Mouse (Mus musculus): ENCODE data around the gene Nim1k. TPM values are rescaled to one million over a fixed set of nuclear protein-coding genes. Genes with fewer than 3 reads are reported as not detected.
A peak's percentile ranks its signal among the peaks of the same experiment; 100 is the strongest.
"Not testable (repeated sequence)": the region's sequence is repeated elsewhere in the genome, so short reads cannot be mapped to it uniquely, and the experiment has no call there.

The Nim1k gene
- polyA plus RNA-seq, 1 experiment from 2014 or later = 0.91 TPM

DNA sequence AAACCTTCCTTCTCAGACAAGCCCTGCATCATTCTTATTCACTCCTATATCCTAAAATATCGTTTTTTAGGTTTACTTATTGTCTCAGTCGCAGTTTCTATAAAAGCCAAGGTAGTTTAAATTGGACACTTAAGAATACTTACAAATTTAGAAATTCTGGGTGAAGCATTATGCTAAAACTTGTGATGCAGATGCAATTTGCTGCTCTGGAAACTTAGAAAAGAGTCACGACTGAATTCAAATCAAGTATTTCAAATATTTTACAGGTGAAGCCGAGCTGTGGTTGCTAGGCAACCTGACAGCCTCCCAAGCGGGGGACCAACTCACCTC, 66.0 kb downstream of the Nim1k start:
- 10% methylated on average over 5 of the region's 5 CpGs for WGBS
- Histone ChIP-seq H3K27ac (ENCODE audit: low read depth) (no peak overlapping the region), H3K4me1 (ENCODE audit: insufficient read depth) (peaks cover 6% of the 10 kb centered on the region), H3K9ac (no peak overlapping the region), H3K36me3 (ENCODE audit: insufficient read depth) (no peaks in the 10 kb centered on the region; the same call in 1 of the 2 replicates), H3K27me3 (ENCODE audit: insufficient read depth, low read length) (no peaks in the 10 kb centered on the region), H3K4me3 (ENCODE audit: low read depth, low read length) (peak overlapping the region; percentile 93), H3K4me2 (peak overlapping the region; percentile 61), H3K9me3 (ENCODE audit: low read depth, low read length) (no peaks in the 10 kb centered on the region)
- ATAC-seq (ENCODE audit: insufficient read depth) (no peak), DNase-seq (no peak)
- TF ChIP-seq CTCF (IDR thresholded peaks at IDR 0.05; ENCODE audit: low read depth) = no peak

DNA sequence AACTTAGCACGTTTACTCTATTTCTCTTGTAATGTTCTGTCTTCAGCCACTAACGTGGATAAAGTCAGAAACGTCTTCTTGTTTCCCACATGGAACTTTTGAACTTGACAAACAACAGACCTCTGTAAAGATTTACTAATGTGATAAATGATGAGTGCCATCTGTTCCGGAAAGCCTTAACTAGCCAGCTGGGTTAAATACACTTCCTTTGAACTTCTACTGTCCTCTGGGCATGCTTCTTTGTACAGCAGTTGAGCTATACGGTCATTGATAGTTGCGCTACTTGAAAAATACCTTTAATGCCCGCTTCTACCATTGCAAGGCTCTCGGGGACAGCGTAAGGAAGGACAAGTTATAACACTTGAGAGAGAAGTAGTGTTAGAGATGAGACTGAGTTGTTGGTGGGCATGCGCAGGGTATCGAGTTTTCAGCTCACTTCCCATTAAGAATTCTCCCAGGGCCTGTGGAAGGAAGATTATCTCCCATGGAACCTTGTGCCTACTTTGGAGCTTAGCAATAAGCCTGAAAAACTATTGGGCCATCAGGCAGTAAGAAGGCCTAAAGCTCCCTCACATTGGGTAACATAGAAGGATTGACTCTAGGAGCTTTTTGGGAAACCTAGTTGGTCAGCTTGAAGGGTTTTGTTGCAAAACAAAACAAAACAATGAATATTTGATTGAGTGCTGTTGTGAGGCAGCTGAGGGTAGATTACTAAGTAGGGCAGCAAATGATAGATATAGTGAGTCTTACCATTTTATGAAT, 71.1 kb downstream of the Nim1k start:
- H3K9me3 ChIP-seq (ENCODE audit: low read depth, low read length) = no peaks in the 10 kb centered on the region
- TF ChIP-seq CTCF (IDR thresholded peaks at IDR 0.05; ENCODE audit: low read depth) = no peak
- H3K9ac ChIP-seq = no peak overlapping the region
- H3K4me3 ChIP-seq (ENCODE audit: low read depth, low read length) = no peak overlapping the region
- H3K4me1 ChIP-seq (ENCODE audit: insufficient read depth) = peaks cover 5% of the 10 kb centered on the region; the same call in 1 of the 2 replicates
- peak; percentile 80 for DNase-seq
- no peaks in the 10 kb centered on the region for H3K36me3 ChIP-seq (ENCODE audit: insufficient read depth)
- H3K27me3 ChIP-seq (ENCODE audit: insufficient read depth, low read length) = no peaks in the 10 kb centered on the region
- H3K4me2 ChIP-seq = no peak overlapping the region
- 55% methylated on average over 11 of the region's 11 CpGs for WGBS
- peak; percentile 60; the same call in 1 of the 2 replicates for ATAC-seq (ENCODE audit: insufficient read depth)
- H3K27ac ChIP-seq (ENCODE audit: low read depth) = peak overlapping the region; percentile 33; the same call in 1 of the 2 replicates

DNA sequence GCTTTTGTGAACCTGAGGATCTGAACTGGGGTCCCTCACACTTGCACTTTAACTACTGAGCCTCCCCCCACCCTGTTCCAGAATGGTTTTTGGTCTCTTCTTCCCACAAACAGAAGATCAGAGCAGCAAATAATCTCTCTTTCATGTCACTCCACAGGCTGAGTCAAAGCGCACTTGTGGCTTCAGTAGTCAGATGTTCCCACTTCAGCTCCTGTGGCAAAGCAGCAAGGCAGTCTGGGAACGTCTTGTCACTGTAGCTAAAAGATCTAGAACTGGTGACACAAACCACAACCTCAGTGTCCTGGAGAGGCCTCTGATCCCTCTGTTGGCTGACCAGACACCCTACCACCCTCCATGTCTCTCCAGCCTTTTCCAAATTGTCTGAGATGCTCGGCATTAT, 74.5 kb downstream of the Nim1k start:
- no peaks in the 10 kb centered on the region for H3K9me3 ChIP-seq (ENCODE audit: low read depth, low read length)
- H3K4me2 ChIP-seq = no peak overlapping the region
- no peaks in the 10 kb centered on the region for H3K27me3 ChIP-seq (ENCODE audit: insufficient read depth, low read length)
- ATAC-seq (ENCODE audit: insufficient read depth) (no peak), DNase-seq (no peak)
- peaks cover 5% of the 10 kb centered on the region; the same call in 1 of the 2 replicates for H3K4me1 ChIP-seq (ENCODE audit: insufficient read depth)
- WGBS = 55% methylated on average over 3 of the region's 3 CpGs
- no peak overlapping the region for H3K9ac ChIP-seq
- no peak overlapping the region for H3K27ac ChIP-seq (ENCODE audit: low read depth)
- TF ChIP-seq CTCF (IDR thresholded peaks at IDR 0.05; ENCODE audit: low read depth) = no peak
- no peak overlapping the region for H3K4me3 ChIP-seq (ENCODE audit: low read depth, low read length)
- no peaks in the 10 kb centered on the region for H3K36me3 ChIP-seq (ENCODE audit: insufficient read depth)

DNA sequence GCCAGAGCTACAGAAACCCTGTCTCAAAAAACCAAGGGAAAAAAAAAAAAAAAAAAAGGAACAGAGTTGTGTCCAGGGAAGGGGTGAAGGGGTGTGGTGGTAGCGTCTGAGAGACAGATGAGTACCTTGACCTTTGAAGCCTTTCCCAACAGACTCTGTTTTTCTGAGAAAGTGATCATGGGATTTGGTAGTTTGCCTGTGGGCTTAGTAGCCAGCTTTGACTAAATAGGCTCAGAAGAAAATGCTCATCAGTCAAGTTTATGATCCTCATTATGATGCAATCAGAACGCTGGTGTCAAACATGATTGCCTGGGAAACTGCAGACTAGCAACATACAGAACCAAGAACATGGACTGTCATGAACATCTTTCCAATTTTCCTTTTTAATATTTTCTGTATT, 76.0 kb downstream of the Nim1k start:
- TF ChIP-seq CTCF (IDR thresholded peaks at IDR 0.05; ENCODE audit: low read depth) = no peak
- no peaks in the 10 kb centered on the region for H3K9me3 ChIP-seq (ENCODE audit: low read depth, low read length)
- no peak overlapping the region for H3K4me3 ChIP-seq (ENCODE audit: low read depth, low read length)
- no peak for DNase-seq
- H3K4me2 ChIP-seq = no peak overlapping the region
- no peak for ATAC-seq (ENCODE audit: insufficient read depth)
- peaks cover 5% of the 10 kb centered on the region; the same call in 1 of the 2 replicates for H3K4me1 ChIP-seq (ENCODE audit: insufficient read depth)
- H3K27me3 ChIP-seq (ENCODE audit: insufficient read depth, low read length) = no peaks in the 10 kb centered on the region
- H3K27ac ChIP-seq (ENCODE audit: low read depth) = no peak overlapping the region
- 63% methylated on average over 2 of the region's 2 CpGs for WGBS
- H3K9ac ChIP-seq = no peak overlapping the region
- H3K36me3 ChIP-seq (ENCODE audit: insufficient read depth) = no peaks in the 10 kb centered on the region

DNA sequence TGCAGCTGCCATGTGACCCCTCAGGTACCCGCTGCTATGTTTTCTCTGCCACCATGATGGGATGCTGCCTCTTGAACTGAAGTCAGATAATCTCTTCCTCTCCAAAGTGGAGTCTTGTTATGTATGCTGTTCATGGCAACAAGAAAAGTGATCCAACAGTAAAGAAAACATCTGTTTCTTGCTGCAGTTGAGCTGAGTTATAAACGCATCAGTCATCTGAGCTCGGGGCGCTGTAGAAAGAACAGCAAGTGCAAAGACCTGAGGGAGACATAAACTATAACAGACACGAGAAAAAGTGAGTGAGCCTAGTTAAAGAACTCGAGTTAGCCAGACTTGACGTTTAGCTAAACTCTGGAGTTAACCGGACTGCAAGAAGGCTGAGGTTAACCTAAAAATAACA, 76.9 kb downstream of the Nim1k start:
- Histone ChIP-seq H3K9ac (no peak overlapping the region), H3K27ac (ENCODE audit: low read depth) (no peak overlapping the region), H3K36me3 (ENCODE audit: insufficient read depth) (no peaks in the 10 kb centered on the region), H3K9me3 (ENCODE audit: low read depth, low read length) (no peaks in the 10 kb centered on the region), H3K4me2 (no peak overlapping the region), H3K27me3 (ENCODE audit: insufficient read depth, low read length) (no peaks in the 10 kb centered on the region), H3K4me1 (ENCODE audit: insufficient read depth) (peaks cover 2% of the 10 kb centered on the region; the same call in 1 of the 2 replicates), H3K4me3 (ENCODE audit: low read depth, low read length) (no peak overlapping the region)
- 49% methylated on average over 8 of the region's 8 CpGs for WGBS
- TF ChIP-seq CTCF (IDR thresholded peaks at IDR 0.05; ENCODE audit: low read depth) = no peak
- ATAC-seq (ENCODE audit: insufficient read depth) (no peak), DNase-seq (no peak)

DNA sequence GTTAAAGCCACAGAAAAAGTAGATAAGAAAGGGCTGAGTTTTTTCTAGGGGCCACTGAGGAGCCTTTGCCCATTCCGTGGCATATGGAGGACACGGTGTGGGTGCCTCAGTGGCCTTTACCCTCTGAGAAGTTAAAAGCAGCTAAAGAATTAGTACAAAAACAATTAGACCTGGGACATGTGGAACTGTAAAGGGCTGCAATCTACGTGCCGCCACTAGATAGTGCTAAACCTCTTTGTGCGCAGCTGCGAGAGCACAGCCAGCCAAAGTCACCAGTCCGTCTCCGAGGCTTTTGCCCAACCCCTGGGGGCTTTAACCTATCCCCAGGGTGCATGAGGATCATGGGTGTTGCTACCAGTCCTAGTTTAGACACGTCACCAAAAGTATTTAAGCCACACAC, 94.3 kb downstream of the Nim1k start:
- peak; percentile 35; the same call in 1 of the 2 replicates for ATAC-seq (ENCODE audit: insufficient read depth)
- H3K36me3 ChIP-seq (ENCODE audit: insufficient read depth); H3K27me3 ChIP-seq (ENCODE audit: insufficient read depth, low read length); H3K9me3 ChIP-seq (ENCODE audit: low read depth, low read length); H3K4me3 ChIP-seq (ENCODE audit: low read depth, low read length); DNase-seq; H3K27ac ChIP-seq (ENCODE audit: low read depth); H3K9ac ChIP-seq; H3K4me2 ChIP-seq; H3K4me1 ChIP-seq (ENCODE audit: insufficient read depth): not testable (repeated sequence)
- WGBS = 70% methylated on average over 4 of the region's 9 CpGs

Other genes with a start within 250 kb of the Nim1k start
- gene Ccl28, start 132.1 kb downstream of the Nim1k start, polyA plus RNA-seq (2014; fragmentation: Nextera tagmentation; extraction: Ambion mirVana) = 0.09 TPM in 1 of 2 replicates, not detected in the other
- gene Hmgcs1, start 65.5 kb downstream of the Nim1k start, polyA plus RNA-seq (2014; fragmentation: Nextera tagmentation; extraction: Ambion mirVana) = 126 and 142 TPM in 2 replicates
- 43.8 and 46.4 TPM in 2 replicates for gene Zfp131, start 35.0 kb upstream of the Nim1k start, polyA plus RNA-seq (2014; fragmentation: Nextera tagmentation; extraction: Ambion mirVana)
- not detected in 2 replicates for gene AF067063, start 74.3 kb upstream of the Nim1k start, polyA plus RNA-seq (2014; fragmentation: Nextera tagmentation; extraction: Ambion mirVana)
- gene D13Ertd608e, start 80.1 kb upstream of the Nim1k start, polyA plus RNA-seq (2014; fragmentation: Nextera tagmentation; extraction: Ambion mirVana) = not detected in 2 replicates
- not detected in 2 replicates for gene Tcstv1, start 138.9 kb upstream of the Nim1k start, polyA plus RNA-seq (2014; fragmentation: Nextera tagmentation; extraction: Ambion mirVana)
- gene Gm21761, start 173.4 kb upstream of the Nim1k start, polyA plus RNA-seq (2014; fragmentation: Nextera tagmentation; extraction: Ambion mirVana) = not detected in 2 replicates
- gene B020031M17Rik, start 194.9 kb upstream of the Nim1k start, polyA plus RNA-seq (2014; fragmentation: Nextera tagmentation; extraction: Ambion mirVana) = not detected in 2 replicates

Measured in lung, embryonic 14.5 days (tissue).